Mouse (Mus musculus): ENCODE data around the gene Zfyve28. TPM values are rescaled to one million over a fixed set of nuclear protein-coding genes. Genes with fewer than 3 reads are reported as not detected.

Gene Zfyve28
- polyA plus RNA-seq (2011; ENCODE audit: insufficient read depth, insufficient read length, low read depth, missing spikeins), result 2.0 and 2.8 TPM in 2 replicates

DNA sequence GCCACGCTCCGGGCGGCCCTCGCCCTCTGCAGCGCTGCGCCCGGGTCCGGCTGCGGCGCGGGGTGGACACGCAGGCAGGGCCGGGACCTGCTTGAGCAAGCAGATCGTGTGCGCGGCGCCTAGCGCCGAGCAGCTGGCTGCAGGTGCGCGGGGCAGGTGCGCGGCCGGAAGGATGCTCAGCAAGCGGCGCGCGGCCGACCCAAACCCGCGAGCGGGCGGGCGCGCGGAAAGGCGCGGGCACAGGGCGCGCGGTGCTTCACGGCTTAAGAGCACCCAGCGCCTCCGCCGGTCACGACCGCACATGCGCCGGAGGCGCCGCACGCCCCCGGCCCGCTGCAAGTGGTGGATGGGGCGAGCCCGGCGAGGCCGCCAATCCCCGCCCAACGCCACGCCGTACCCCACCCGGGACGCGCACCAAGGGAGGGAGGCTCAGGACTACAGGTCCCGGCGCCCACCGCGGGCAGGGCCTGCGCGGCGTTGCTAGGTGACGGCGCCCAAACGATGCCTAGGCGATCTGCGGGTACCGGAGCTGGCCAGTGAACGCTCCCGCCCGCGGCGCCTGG is at the start of gene Zfyve28, which contains the start of gene Cfap99:
Zfyve28 (minus strand) TSS at position 296 of the 563 bp plus-strand sequence.
Cfap99 (plus strand) TSS at position 447 of the 563 bp plus-strand sequence.
- Histone ChIP-seq H3K4me1 (ENCODE audit: control insufficient read depth, insufficient read depth, low read length) (no peaks in the 10 kb centered on the region), H3K27ac (ENCODE audit: insufficient read depth, low read length) (no peak within 1 kb of the TSS), H3K9ac (ENCODE audit: low read depth, poor library complexity, severe bottlenecking) (peak within 1 kb of the TSS; percentile 33), H3K27me3 (ENCODE audit: control insufficient read depth, insufficient read depth, low read length, poor library complexity, severe bottlenecking) (no peaks in the 10 kb centered on the region), H3K36me3 (ENCODE audit: control insufficient read depth, insufficient read depth, low read length, poor library complexity, severe bottlenecking) (no peaks in the 10 kb centered on the region), H3K4me3 (ENCODE audit: low read depth, low read length) (peak within 1 kb of the TSS; percentile 68), H3K9me3 (replicated peaks; ENCODE audit: control insufficient read depth, insufficient read depth, low read length, poor library complexity, severe bottlenecking) (no peaks in the 10 kb centered on the region)
- TF ChIP-seq POLR2A (IDR thresholded peaks at IDR 0.05; ENCODE audit: insufficient read depth, low read length) (no peak), CTCF (IDR thresholded peaks at IDR 0.05; ENCODE audit: low read depth, low read length) (no peak), EP300 (IDR thresholded peaks at IDR 0.05; ENCODE audit: insufficient read depth, low read depth, low read length) (no peak)

DNA sequence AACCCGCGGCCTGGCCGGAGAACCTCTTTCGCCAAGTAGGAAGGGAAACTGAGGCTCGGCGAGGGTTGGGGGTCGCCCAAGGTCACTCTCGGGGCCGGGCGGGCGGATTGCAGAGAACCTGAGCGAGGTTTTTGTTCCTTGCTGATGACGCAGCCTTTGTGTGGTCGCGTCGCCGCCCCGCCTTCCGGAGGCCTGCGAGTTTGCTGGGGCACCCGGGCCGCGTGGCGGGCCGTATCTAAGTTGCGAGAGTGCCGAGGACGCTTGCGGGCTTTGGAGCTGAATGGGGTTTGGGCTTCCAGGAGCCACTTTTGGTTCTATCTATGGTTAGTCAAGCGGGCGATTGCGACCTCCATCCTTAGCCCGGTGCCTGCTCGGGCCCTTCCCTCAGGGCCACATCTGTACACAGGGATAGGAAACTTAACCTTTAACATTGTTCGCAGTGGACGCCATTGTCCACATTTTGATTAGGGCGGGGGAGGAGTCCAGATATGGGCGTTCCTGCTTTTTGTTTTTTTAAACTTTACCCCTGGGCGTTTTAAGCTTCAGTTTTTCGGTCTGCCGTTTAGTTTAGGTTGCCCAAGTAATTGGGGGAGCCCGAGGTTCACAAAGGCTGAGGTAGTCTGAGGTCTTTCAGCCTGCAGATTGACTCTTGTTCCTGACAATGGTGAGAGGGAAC is 48.7 kb upstream of the Zfyve28 start:
- Histone ChIP-seq H3K4me1 (ENCODE audit: control insufficient read depth, insufficient read depth, low read length) (no peaks in the 10 kb centered on the region), H3K4me3 (ENCODE audit: low read depth, low read length) (peak overlapping the region; percentile 98), H3K9ac (ENCODE audit: low read depth, poor library complexity, severe bottlenecking) (peak overlapping the region; percentile 98), H3K27me3 (ENCODE audit: control insufficient read depth, insufficient read depth, low read length, poor library complexity, severe bottlenecking) (no peaks in the 10 kb centered on the region), H3K27ac (ENCODE audit: insufficient read depth, low read length) (peak overlapping the region; percentile 86), H3K36me3 (ENCODE audit: control insufficient read depth, insufficient read depth, low read length, poor library complexity, severe bottlenecking) (peaks cover 23% of the 10 kb centered on the region; the same call in 1 of the 2 replicates), H3K9me3 (replicated peaks; ENCODE audit: control insufficient read depth, insufficient read depth, low read length, poor library complexity, severe bottlenecking) (no peaks in the 10 kb centered on the region)
- no peak for TF ChIP-seq EP300 (IDR thresholded peaks at IDR 0.05; ENCODE audit: insufficient read depth, low read depth, low read length)
- TF ChIP-seq POLR2A (IDR thresholded peaks at IDR 0.05; ENCODE audit: insufficient read depth, low read length), result no peak

DNA sequence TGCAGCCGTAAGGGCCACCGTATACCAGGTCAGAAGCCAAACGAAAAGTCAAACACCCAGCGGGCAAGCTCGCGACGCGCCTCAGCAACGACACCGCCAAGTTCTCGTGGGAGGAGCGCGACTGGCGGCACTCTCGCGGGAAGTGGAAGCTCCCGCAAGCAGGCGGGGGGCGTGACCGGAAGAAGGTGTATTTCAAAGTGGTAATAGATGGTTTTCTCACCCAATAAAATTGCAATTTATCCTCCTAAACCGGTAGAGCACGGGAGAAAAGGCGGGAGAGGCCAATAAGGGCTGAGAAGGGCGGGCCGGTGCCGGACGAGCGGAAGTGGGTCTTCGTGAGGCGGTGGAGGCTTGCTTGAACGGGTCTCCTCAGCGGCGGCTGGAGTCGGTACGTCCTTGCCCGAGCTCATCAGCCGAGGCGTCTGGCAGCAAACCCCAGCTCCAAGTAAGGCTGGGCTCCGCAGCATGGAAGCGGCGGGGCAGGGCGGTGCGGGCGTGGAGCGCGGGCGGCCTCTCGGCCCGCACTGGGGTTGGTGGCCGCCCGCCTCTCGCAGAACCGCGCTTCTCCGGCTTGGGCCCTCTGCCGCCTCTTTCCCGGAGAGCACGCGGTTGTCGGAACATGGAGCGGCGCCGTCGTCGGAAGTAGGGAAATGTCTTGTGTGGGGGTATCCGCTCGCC is 48.0 kb upstream of the Zfyve28 start, which contains the start of gene Rnf4:
Rnf4 (plus strand) TSS at position 193 of the 678 bp plus-strand sequence.
- peak within 1 kb of the TSS; percentile 92 for H3K27ac ChIP-seq (ENCODE audit: insufficient read depth, low read length)
- no peaks in the 10 kb centered on the region for H3K27me3 ChIP-seq (ENCODE audit: control insufficient read depth, insufficient read depth, low read length, poor library complexity, severe bottlenecking)
- peak within 1 kb of the TSS; percentile 98 for H3K9ac ChIP-seq (ENCODE audit: low read depth, poor library complexity, severe bottlenecking)
- H3K4me3 ChIP-seq (ENCODE audit: low read depth, low read length), result peak within 1 kb of the TSS; percentile 98
- no peaks in the 10 kb centered on the region for H3K9me3 ChIP-seq (replicated peaks; ENCODE audit: control insufficient read depth, insufficient read depth, low read length, poor library complexity, severe bottlenecking)
- no peaks in the 10 kb centered on the region for H3K4me1 ChIP-seq (ENCODE audit: control insufficient read depth, insufficient read depth, low read length)
- TF ChIP-seq EP300 (IDR thresholded peaks at IDR 0.05; ENCODE audit: insufficient read depth, low read depth, low read length) (0 out of 2 replicates have a peak, but pooled peaks have one; percentile 31), POLR2A (IDR thresholded peaks at IDR 0.05; ENCODE audit: insufficient read depth, low read length) (peak; percentile 95), CTCF (IDR thresholded peaks at IDR 0.05; ENCODE audit: low read depth, low read length) (no peak)
- H3K36me3 ChIP-seq (ENCODE audit: control insufficient read depth, insufficient read depth, low read length, poor library complexity, severe bottlenecking), result peaks cover 17% of the 10 kb centered on the region; the same call in 1 of the 2 replicates

DNA sequence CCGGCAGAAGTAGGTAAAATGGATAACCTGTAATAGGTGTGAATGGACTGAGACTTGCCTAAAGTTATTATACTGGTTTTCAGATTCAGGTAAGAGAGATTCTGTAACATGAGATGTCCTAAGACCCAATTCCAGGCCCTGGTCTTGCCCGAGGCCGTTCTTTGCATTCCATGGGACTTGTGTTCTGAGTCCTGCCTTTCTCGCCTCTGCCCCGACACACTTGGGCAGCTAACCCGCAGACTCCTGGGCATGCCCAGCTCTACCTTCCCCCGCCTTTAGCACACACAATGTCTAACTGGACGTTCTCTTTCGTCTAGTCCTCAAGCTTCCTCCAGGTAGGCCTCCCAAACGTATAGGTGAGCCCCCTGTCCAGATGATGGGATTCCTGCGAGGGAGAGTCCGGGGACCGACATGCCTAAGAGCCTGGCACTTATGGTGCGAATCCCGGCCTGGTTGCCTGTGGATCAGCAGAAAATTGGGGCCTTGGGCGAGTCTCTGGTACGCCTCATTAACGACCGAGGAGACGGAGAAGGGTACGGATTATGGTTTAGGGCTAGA is 47.4 kb upstream of the Zfyve28 start:
- Histone ChIP-seq H3K4me1 (ENCODE audit: control insufficient read depth, insufficient read depth, low read length) (no peaks in the 10 kb centered on the region), H3K9me3 (replicated peaks; ENCODE audit: control insufficient read depth, insufficient read depth, low read length, poor library complexity, severe bottlenecking) (no peaks in the 10 kb centered on the region), H3K27ac (ENCODE audit: insufficient read depth, low read length) (peak overlapping the region; percentile 92), H3K9ac (ENCODE audit: low read depth, poor library complexity, severe bottlenecking) (peak overlapping the region; percentile 92), H3K27me3 (ENCODE audit: control insufficient read depth, insufficient read depth, low read length, poor library complexity, severe bottlenecking) (no peaks in the 10 kb centered on the region), H3K4me3 (ENCODE audit: low read depth, low read length) (peak overlapping the region; percentile 98), H3K36me3 (ENCODE audit: control insufficient read depth, insufficient read depth, low read length, poor library complexity, severe bottlenecking) (peaks cover 14% of the 10 kb centered on the region; the same call in 1 of the 2 replicates)
- TF ChIP-seq EP300 (IDR thresholded peaks at IDR 0.05; ENCODE audit: insufficient read depth, low read depth, low read length) (no peak), POLR2A (IDR thresholded peaks at IDR 0.05; ENCODE audit: insufficient read depth, low read length) (no peak), CTCF (IDR thresholded peaks at IDR 0.05; ENCODE audit: low read depth, low read length) (no peak)

DNA sequence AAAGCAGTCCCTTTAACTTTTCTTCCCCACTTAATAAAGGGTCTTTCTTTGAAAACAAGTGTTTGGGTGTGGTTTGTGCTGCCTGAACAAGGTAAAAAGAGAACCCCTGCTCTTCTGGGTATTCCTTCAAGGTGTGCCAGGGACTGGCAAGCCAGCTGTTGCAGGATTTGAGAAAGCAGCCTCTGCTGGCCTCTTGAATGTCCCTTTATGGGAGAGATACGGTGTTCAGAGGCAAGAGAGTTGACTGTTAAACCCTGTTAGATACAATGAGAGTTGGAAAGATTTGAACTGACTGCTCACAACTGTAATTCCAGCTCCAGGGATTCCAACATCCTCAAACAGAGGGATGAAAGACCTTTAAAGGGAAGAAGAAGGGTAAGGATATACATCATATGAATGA is 45.8 kb upstream of the Zfyve28 start:
- H3K27me3 ChIP-seq (ENCODE audit: control insufficient read depth, insufficient read depth, low read length, poor library complexity, severe bottlenecking), result no peaks in the 10 kb centered on the region
- TF ChIP-seq POLR2A (IDR thresholded peaks at IDR 0.05; ENCODE audit: insufficient read depth, low read length) (no peak), CTCF (IDR thresholded peaks at IDR 0.05; ENCODE audit: low read depth, low read length) (no peak), EP300 (IDR thresholded peaks at IDR 0.05; ENCODE audit: insufficient read depth, low read depth, low read length) (no peak)
- H3K9ac ChIP-seq (ENCODE audit: low read depth, poor library complexity, severe bottlenecking), result no peak overlapping the region
- H3K4me3 ChIP-seq (ENCODE audit: low read depth, low read length), result no peak overlapping the region
- H3K4me1 ChIP-seq (ENCODE audit: control insufficient read depth, insufficient read depth, low read length), result no peaks in the 10 kb centered on the region
- H3K27ac ChIP-seq (ENCODE audit: insufficient read depth, low read length), result no peak overlapping the region
- peaks cover 7% of the 10 kb centered on the region; the same call in 1 of the 2 replicates for H3K36me3 ChIP-seq (ENCODE audit: control insufficient read depth, insufficient read depth, low read length, poor library complexity, severe bottlenecking)
- no peaks in the 10 kb centered on the region for H3K9me3 ChIP-seq (replicated peaks; ENCODE audit: control insufficient read depth, insufficient read depth, low read length, poor library complexity, severe bottlenecking)
